1 mouse cellular context compared by ENCODE assay signal in genomic region chr8:84641578-84642361, GRCm38 (mm10).
TF ChIP-seq lines count a peak whose summit lies in the region.

No protein-coding gene starts in this region.

TF ChIP-seq in CH12.LX, 34 proteins besides CTCF, POLR2A, EP300 and RAD21 (continued from another document):
- TF ChIP-seq HCFC1 (IDR thresholded peaks at IDR 0.05; ENCODE audit: low read depth, low read length) (no peak), ZKSCAN1 (IDR thresholded peaks at IDR 0.05; ENCODE audit: borderline replicate concordance, low read depth, low read length) (no peak), USF1 (IDR thresholded peaks at IDR 0.05; ENCODE audit: low read depth, low read length) (no peak), POLR2AphosphoS2 (IDR thresholded peaks at IDR 0.05; ENCODE audit: low read depth, low read length) (no peak), CHD1 (IDR thresholded peaks at IDR 0.05; ENCODE audit: low read depth, low read length) (no peak), BHLHE40 (IDR thresholded peaks at IDR 0.05; ENCODE audit: low read depth, low read length) (no peak), MYC (IDR thresholded peaks at IDR 0.05; ENCODE audit: low read depth, low read length) (peak; percentile 48; the same call in 1 of the 2 replicates), TCF12 (IDR thresholded peaks at IDR 0.05; ENCODE audit: low read depth, low read length) (no peak), ZMIZ1 (IDR thresholded peaks at IDR 0.05; ENCODE audit: low read depth, low read length) (no peak), CHD2 (IDR thresholded peaks at IDR 0.05; ENCODE audit: low read length) (no peak), JUND (conservative IDR thresholded peaks at IDR 0.05; ENCODE audit: low read depth, low read length) (no peak), ELF1 (IDR thresholded peaks at IDR 0.05; ENCODE audit: low read depth, low read length) (0 out of 2 replicates have a peak, but pooled peaks have one; percentile 16), ZNF384 (IDR thresholded peaks at IDR 0.05; ENCODE audit: low read depth, low read length) (peak; percentile 93), MAZ (IDR thresholded peaks at IDR 0.05; ENCODE audit: low read depth, low read length) (no peak), NRF1 (IDR thresholded peaks at IDR 0.05; ENCODE audit: low read depth, low read length) (no peak), NELFE (IDR thresholded peaks at IDR 0.05; ENCODE audit: low read depth, low read length) (no peak)
